Mouse (Mus musculus): ENCODE data around the gene Inpp4a. TPM values are rescaled to one million over a fixed set of nuclear protein-coding genes. Genes with fewer than 3 reads are reported as not detected.

Gene Inpp4a
- polyA plus RNA-seq, 1 experiment: 74.6 TPM

GRCm38 (mm10) chr1:37405137-37405536 lies 105.5 kb downstream of the Inpp4a start:
- TF ChIP-seq CTCF (IDR thresholded peaks at IDR 0.05; ENCODE audit: control insufficient read depth, insufficient read depth, insufficient replicate concordance, low read depth, low read length) (no peak), POLR2A (IDR thresholded peaks at IDR 0.05; ENCODE audit: control insufficient read depth, low read depth, low read length) (no peak)

GRCm38 (mm10) chr1:37407228-37407627 lies 107.6 kb downstream of the Inpp4a start:
- H3K4me1 ChIP-seq (ENCODE audit: control insufficient read depth, insufficient read depth, low read length): no peaks in the 10 kb centered on the region
- no peak overlapping the region for H3K4me3 ChIP-seq (ENCODE audit: control insufficient read depth, low read depth, low read length)
- H3K27ac ChIP-seq (ENCODE audit: control insufficient read depth, insufficient read depth, low read depth, low read length): no peak overlapping the region
- H3K36me3 ChIP-seq (ENCODE audit: control insufficient read depth, insufficient read depth, low read length): no peaks in the 10 kb centered on the region
- no peak for TF ChIP-seq CTCF (IDR thresholded peaks at IDR 0.05; ENCODE audit: control insufficient read depth, insufficient read depth, insufficient replicate concordance, low read depth, low read length)
- TF ChIP-seq POLR2A (IDR thresholded peaks at IDR 0.05; ENCODE audit: control insufficient read depth, low read depth, low read length): no peak
- no peaks in the 10 kb centered on the region for H3K27me3 ChIP-seq (ENCODE audit: control insufficient read depth, insufficient read depth, low read length)

More at GRCm38 (mm10) chr1:37405137-37405536, 105.5 kb downstream of the Inpp4a start:
- H3K4me3 ChIP-seq (ENCODE audit: control insufficient read depth, low read depth, low read length): no peak overlapping the region
- no peaks in the 10 kb centered on the region for H3K27me3 ChIP-seq (ENCODE audit: control insufficient read depth, insufficient read depth, low read length)
- H3K27ac ChIP-seq (ENCODE audit: control insufficient read depth, insufficient read depth, low read depth, low read length): no peak overlapping the region
- H3K36me3 ChIP-seq (ENCODE audit: control insufficient read depth, insufficient read depth, low read length): no peaks in the 10 kb centered on the region
- H3K4me1 ChIP-seq (ENCODE audit: control insufficient read depth, insufficient read depth, low read length): no peaks in the 10 kb centered on the region

GRCm38 (mm10) chr1:37408059-37408458 lies 108.4 kb downstream of the Inpp4a start:
- Histone ChIP-seq H3K27me3 (ENCODE audit: control insufficient read depth, insufficient read depth, low read length) (no peaks in the 10 kb centered on the region), H3K4me1 (ENCODE audit: control insufficient read depth, insufficient read depth, low read length) (no peaks in the 10 kb centered on the region; the same call in 1 of the 2 replicates), H3K4me3 (ENCODE audit: control insufficient read depth, low read depth, low read length) (no peak overlapping the region), H3K27ac (ENCODE audit: control insufficient read depth, insufficient read depth, low read depth, low read length) (no peak overlapping the region), H3K36me3 (ENCODE audit: control insufficient read depth, insufficient read depth, low read length) (no peaks in the 10 kb centered on the region)
- TF ChIP-seq POLR2A (IDR thresholded peaks at IDR 0.05; ENCODE audit: control insufficient read depth, low read depth, low read length) (no peak), CTCF (IDR thresholded peaks at IDR 0.05; ENCODE audit: control insufficient read depth, insufficient read depth, insufficient replicate concordance, low read depth, low read length) (no peak)

GRCm38 (mm10) chr1:37408678-37409077 lies 109.0 kb downstream of the Inpp4a start:
- H3K27ac ChIP-seq (ENCODE audit: control insufficient read depth, insufficient read depth, low read depth, low read length): no peak overlapping the region
- TF ChIP-seq CTCF (IDR thresholded peaks at IDR 0.05; ENCODE audit: control insufficient read depth, insufficient read depth, insufficient replicate concordance, low read depth, low read length): no peak
- no peak for TF ChIP-seq POLR2A (IDR thresholded peaks at IDR 0.05; ENCODE audit: control insufficient read depth, low read depth, low read length)
- H3K4me3 ChIP-seq (ENCODE audit: control insufficient read depth, low read depth, low read length): no peak overlapping the region
- H3K4me1 ChIP-seq (ENCODE audit: control insufficient read depth, insufficient read depth, low read length): no peaks in the 10 kb centered on the region; the same call in 1 of the 2 replicates
- no peaks in the 10 kb centered on the region for H3K27me3 ChIP-seq (ENCODE audit: control insufficient read depth, insufficient read depth, low read length)
- H3K36me3 ChIP-seq (ENCODE audit: control insufficient read depth, insufficient read depth, low read length): no peaks in the 10 kb centered on the region

GRCm38 (mm10) chr1:37409647-37410046 lies 110.0 kb downstream of the Inpp4a start:
- no peak overlapping the region for H3K4me3 ChIP-seq (ENCODE audit: control insufficient read depth, low read depth, low read length)
- H3K27me3 ChIP-seq (ENCODE audit: control insufficient read depth, insufficient read depth, low read length): no peaks in the 10 kb centered on the region
- no peak overlapping the region for H3K27ac ChIP-seq (ENCODE audit: control insufficient read depth, insufficient read depth, low read depth, low read length)
- H3K36me3 ChIP-seq (ENCODE audit: control insufficient read depth, insufficient read depth, low read length): no peaks in the 10 kb centered on the region
- H3K4me1 ChIP-seq (ENCODE audit: control insufficient read depth, insufficient read depth, low read length): no peaks in the 10 kb centered on the region; the same call in 1 of the 2 replicates
- TF ChIP-seq POLR2A (IDR thresholded peaks at IDR 0.05; ENCODE audit: control insufficient read depth, low read depth, low read length) (no peak), CTCF (IDR thresholded peaks at IDR 0.05; ENCODE audit: control insufficient read depth, insufficient read depth, insufficient replicate concordance, low read depth, low read length) (no peak)

GRCm38 (mm10) chr1:37415394-37415793 lies 115.7 kb downstream of the Inpp4a start:
- Histone ChIP-seq H3K4me3 (ENCODE audit: control insufficient read depth, low read depth, low read length) (no peak overlapping the region), H3K36me3 (ENCODE audit: control insufficient read depth, insufficient read depth, low read length) (no peaks in the 10 kb centered on the region; the same call in none of the 2 replicates), H3K27me3 (ENCODE audit: control insufficient read depth, insufficient read depth, low read length) (no peaks in the 10 kb centered on the region), H3K27ac (ENCODE audit: control insufficient read depth, insufficient read depth, low read depth, low read length) (no peak overlapping the region), H3K4me1 (ENCODE audit: control insufficient read depth, insufficient read depth, low read length) (no peaks in the 10 kb centered on the region; the same call in 1 of the 2 replicates)
- TF ChIP-seq POLR2A (IDR thresholded peaks at IDR 0.05; ENCODE audit: control insufficient read depth, low read depth, low read length) (no peak), CTCF (IDR thresholded peaks at IDR 0.05; ENCODE audit: control insufficient read depth, insufficient read depth, insufficient replicate concordance, low read depth, low read length) (no peak)

GRCm38 (mm10) chr1:37419420-37419819 lies 119.8 kb downstream of the Inpp4a start:
- TF ChIP-seq POLR2A (IDR thresholded peaks at IDR 0.05; ENCODE audit: control insufficient read depth, low read depth, low read length) (peak; percentile 21; the same call in 1 of the 2 replicates), CTCF (IDR thresholded peaks at IDR 0.05; ENCODE audit: control insufficient read depth, insufficient read depth, insufficient replicate concordance, low read depth, low read length) (peak; percentile 98; the same call in 1 of the 2 replicates)
- Histone ChIP-seq H3K27me3 (ENCODE audit: control insufficient read depth, insufficient read depth, low read length) (no peaks in the 10 kb centered on the region), H3K4me3 (ENCODE audit: control insufficient read depth, low read depth, low read length) (no peak overlapping the region), H3K27ac (ENCODE audit: control insufficient read depth, insufficient read depth, low read depth, low read length) (no peak overlapping the region), H3K4me1 (ENCODE audit: control insufficient read depth, insufficient read depth, low read length) (no peaks in the 10 kb centered on the region), H3K36me3 (ENCODE audit: control insufficient read depth, insufficient read depth, low read length) (no peaks in the 10 kb centered on the region; the same call in none of the 2 replicates)
